Mouse (Mus musculus) neutrophil, adult 59 days (primary cell): ENCODE results near the gene Bend3. TPM values are rescaled to one million over a fixed set of nuclear protein-coding genes. Genes with fewer than 3 reads are reported as not detected.

Experiments
- total RNA-seq, 2 experiments: library from RNA; stranded (reverse); gene quantifications; 1 replicate in 1 of 2; 2 replicates in 1 of 2; pipeline ENCODE4 v1.2.4; 2023

Gene Bend3
- 1 to 10 TPM; 2.3 to 3.4 TPM for total RNA-seq

DNA sequence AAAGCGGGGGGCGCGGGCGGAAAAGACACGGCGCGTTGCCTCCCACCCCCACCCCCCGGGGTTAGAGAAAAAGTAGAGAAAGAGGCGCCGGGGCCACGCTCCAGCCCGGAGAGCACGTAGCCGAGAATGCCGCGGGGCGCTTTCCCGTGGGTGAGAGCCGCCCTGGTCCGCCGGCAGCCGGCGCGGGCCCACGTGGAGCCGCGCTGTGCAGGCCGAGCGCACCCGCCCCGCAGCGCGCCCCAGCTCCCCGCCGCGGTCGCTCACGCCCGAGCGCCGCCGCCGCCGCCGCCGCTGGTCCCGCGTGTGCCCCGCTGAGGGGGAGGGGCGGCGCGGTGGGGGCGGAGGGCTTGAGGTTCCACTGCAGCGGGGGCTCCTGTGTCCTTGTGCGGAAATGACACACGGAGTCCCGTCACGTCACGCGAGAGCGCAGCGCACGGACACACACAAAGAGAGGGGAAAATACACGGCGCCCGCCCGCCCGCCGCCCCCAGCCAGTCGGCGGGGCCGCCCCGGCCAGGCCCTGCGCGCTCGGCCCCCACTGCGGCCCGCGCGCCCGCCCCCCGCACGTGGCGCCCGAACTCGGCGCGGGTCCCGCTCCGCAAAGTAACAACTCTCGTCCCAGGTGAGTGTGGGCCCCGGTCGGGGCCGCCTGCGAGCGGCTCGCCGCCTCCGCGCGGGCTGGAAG is at the start of gene Bend3:
Gene Bend3 (plus strand): TSS at position 81 of the 685 bp plus-strand sequence.

DNA sequence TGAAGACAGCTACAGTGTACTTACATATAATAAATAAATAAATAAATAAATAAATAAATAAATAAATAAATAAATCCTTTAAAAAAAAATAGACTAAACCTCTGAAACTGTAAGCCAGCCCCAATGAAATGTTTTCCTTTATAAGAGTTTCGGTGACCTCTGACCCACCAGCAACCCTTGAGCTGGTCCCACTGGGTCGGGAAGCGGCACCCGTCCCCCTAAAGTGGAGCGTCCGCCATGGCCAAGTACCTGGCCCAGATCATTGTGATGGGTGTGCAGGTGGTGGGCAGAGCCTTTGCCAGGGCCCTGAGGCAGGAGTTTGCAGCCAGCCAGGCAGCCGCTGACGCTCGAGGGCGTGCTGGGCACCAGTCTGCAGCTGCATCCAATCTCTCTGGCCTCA is 45.3 kb downstream of the Bend3 start, which contains the start of gene Gm9803:
Gene Gm9803 (plus strand): TSS at position 154 of the 400 bp plus-strand sequence.

DNA sequence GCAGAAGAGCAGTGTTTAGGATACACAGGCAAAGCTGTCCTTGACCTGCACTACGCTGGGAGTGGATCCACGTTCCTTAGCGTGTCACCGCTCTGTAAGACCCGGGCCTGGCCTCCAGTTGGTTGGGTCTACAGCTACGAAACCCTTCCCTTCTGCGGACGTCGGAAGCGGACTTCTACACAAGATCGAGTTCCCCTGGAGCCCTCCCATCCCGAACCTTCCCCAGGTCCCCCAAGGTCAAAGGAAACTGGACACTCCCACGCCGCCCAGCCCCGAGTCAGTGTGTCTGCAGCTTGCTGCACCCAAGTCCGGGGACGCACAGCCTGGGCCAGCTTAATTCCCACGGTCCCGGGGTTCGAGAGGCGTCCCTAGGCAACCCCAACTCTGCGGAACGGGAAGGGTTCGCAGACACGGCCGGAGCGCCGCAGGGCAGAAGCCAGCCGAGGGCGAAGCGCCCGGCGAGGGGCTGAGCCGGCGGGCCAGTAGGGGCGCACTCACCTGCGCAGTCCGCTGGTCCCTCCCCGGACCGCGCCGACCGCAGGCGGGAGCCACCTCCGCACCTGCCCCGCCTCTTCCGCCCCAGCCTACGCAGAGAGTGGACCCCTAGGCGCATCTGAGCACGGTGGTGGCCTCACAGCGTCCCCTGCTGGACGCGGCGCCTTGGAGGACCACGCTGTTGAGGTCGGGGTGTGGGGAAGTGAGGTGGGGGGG is 62.0 kb downstream of the Bend3 start, which contains the start of gene 1700021F05Rik:
Gene 1700021F05Rik (minus strand): TSS at position 553 of the 711 bp plus-strand sequence.

Other genes starting within 250 kb of the Bend3 start
- gene Gm9803, start 45.3 kb downstream of the Bend3 start, total RNA-seq, result 1 to 10 TPM in 1 of 2 experiments, not detected in 1; 4.4 TPM
- gene 1700021F05Rik, start 62.2 kb downstream of the Bend3 start, total RNA-seq, result 10 to 100 TPM in 1 of 2 experiments, 1 to 10 TPM in 1; 8.8 to 10.7 TPM
- gene Cd24a, start 99.5 kb downstream of the Bend3 start, total RNA-seq, result 100 to 1,000 TPM; 644 to 795 TPM